Mouse (Mus musculus): Measurements from ENCODE around the gene Vmn2r4.
"Not testable (repeated sequence)": the region's sequence is repeated elsewhere in the genome, so short reads cannot be mapped to it uniquely, and the experiment has no call there.

The Vmn2r4 gene

DNA sequence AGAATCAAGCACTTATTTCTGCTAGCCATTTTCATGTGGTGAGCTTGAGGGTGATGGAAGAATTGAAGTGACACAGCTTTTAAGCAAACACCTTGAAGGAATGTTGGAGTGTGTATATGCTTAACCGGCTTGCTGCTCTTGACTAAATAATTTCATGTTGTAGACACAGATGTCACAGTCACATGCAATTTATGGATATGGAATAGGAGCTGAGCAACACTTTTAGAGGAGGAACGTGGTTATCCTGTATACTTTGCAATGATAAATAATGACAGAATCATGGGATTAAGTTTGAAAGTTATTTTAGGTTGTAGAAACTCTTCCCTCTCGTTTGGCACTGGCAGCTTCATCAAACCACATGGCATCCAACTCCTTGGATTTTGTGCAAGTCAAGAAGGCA, at the start of gene Vmn2r4:
Vmn2r4 (minus strand) TSS at position 101 of the 400 bp plus-strand sequence.
- not testable (repeated sequence) for TF ChIP-seq GATA4 (IDR thresholded peaks at IDR 0.05; ENCODE audit: insufficient replicate concordance, low read length)

DNA sequence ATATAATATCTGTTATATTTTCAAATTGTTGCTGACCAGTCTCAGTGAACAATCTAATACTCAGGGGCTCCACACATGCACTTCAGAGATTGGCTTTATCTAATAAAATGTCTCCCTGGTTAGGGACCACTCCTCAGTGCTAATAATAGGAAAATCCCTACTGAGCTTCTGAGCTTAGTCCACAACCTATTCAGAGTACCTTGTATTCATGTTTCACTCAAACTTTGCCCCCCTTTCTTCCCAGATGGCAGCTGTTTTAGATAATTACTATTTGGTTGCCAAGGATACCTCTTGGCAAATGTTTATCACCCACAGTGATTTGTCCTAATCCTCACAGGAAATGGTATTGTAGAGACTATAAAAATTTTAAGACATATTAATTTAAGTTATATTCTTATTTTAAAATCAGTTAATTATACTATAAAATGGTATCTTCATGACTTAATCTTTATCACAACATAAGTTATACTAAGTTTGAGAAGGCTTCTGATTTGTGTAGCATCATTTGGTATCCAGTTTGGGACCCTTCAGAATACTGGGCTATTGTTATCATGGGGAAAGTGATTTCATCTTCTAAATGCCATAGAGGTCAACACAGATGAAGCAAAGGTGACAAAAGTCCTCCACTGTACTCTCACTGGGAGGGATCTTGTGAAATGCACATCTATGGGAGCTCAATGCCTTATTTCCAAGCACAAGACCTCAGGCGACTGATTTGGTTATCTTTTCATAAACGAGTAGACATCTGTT, 55.7 kb downstream of the Vmn2r4 start:
- no peak for TF ChIP-seq GATA4 (IDR thresholded peaks at IDR 0.05; ENCODE audit: insufficient replicate concordance, low read length)
